Mouse (Mus musculus): ENCODE results near the gene Usp28. TPM values are rescaled to one million over a fixed set of nuclear protein-coding genes. Genes with fewer than 3 reads are reported as not detected.

Gene Usp28
- 25.5 TPM for polyA plus RNA-seq (2014; fragmentation: Illumina TruSeq; extraction: RNeasy Lipid Tissue Mini Kit (QIAGEN cat#74804))

DNA sequence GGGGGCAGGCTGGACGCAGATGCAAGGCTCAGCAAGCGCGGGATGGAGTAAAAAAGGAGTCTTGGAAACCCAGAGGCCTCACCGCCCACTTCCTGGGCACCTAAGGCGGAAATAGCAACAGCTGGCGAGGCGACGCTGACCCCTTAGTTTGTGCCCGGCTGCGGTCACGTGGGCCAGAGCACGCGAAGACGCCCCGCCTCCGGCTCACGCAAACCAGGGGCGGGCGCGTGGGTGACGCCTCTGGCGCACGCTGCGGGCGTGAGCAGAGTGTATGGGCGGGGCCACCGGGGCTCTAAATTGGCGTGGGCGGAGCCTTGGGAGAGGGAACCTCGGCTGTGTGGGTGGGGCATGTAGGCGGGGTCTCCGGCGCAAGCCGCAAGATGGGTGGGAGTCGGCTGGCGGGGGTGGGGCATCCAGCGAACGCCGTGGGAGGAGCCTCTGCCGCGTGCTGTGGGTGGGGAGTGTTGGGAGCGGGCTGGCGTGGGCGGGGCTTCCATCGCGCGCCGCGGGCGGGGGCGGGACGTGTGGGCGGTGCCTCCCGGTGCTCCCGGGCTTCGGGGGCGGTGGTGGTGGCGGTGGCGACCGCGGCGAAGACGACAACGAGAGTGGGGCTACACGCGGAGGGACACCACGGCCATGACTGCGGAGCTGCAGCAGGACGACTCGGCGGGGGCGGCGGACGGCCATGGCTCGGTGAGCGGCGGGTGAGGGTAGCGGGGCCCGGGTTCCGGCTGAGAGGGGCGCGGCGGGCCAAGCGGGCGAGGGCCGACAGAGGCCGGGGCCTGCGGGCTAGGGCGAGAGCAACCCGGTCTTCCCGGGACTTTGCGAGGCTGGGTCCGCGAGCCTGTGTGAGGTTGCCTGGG is at the start of gene Usp28:
TSS of gene Usp28 (plus strand) at position 531 of the 863 bp plus-strand sequence.

DNA sequence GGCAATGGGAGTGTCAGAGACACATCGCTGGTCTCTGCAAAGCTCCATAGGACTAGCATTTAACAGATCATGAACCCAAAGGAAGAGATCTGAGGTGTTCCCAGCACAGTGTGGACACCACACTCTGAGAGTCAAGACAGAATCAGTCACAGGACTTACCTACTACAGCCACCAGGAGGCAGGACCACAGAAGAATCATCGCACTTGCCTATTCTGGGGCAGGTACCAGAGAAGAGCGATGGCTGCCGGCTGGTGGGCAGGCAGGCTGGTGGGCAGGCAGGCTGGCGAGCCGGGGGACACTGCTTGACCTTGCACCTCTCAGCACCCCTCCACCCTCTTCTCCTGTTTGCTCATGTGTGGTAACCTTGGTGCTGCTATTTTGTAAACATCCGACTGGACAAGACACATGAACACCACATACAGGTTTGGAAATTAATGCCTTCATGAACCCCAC is 20.6 kb upstream of the Usp28 start, which contains the start of gene Htr3b:
TSS of gene Htr3b (minus strand) at position 404 of the 454 bp plus-strand sequence.

DNA sequence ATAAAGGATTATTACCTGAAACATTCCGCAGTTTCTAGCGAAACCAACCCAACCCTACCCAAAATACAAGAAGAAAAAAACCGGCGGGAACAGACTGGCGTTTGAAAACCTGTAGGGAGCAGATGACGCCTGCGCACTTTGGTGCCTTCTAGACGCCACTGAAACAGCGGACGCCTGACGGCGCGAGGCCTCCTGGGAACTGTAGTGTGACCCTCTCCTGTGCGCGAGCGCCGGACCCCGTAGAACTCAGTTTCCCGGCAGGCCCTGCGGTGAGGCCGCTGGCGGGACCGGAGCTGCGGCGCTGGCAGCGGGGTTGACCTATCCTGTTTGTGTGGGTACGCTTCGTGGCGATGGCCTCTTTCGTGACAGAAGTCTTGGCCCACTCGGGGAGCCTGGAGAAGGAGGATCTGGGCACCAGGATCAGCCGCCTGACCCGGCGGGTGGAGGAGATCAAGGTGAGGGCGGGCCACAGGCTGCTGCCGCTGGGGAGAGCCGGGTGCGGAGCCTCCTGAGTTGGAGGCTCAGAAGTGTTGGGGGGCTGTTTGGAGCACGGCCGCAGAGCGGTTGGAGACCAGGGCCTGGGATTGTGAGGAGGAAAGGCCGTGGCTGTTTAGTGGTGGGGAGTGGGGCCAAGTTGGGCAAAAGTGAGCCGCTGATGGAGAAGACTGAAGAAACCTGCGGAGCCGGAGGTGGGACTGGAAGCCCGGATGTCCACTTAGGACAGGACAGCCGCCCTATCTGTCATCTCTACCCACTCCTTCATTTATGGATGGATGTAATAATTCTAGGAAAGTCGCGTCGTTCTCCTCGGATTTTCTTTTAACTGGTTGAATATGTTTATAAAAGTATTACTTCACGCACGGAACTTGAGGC is 70.4 kb downstream of the Usp28 start, which contains the start of gene Zw10:
TSS of gene Zw10 (plus strand) at position 281 of the 873 bp plus-strand sequence.

GRCm38 (mm10) chr9:49081107-49081506 is 95.9 kb downstream of the Usp28 start, which contains the start of gene Tmprss5:
TSS of gene Tmprss5 (plus strand) at chr9:49081260.

Other genes with a start within 250 kb of the Usp28 start
- gene Zbtb16, start 149.2 kb upstream of the Usp28 start, polyA plus RNA-seq (2014; fragmentation: Illumina TruSeq; extraction: RNeasy Lipid Tissue Mini Kit (QIAGEN cat#74804)): 1.2 TPM
- not detected for gene Htr3a, start 74.3 kb upstream of the Usp28 start, polyA plus RNA-seq (2014; fragmentation: Illumina TruSeq; extraction: RNeasy Lipid Tissue Mini Kit (QIAGEN cat#74804))
- gene Htr3b, start 20.4 kb upstream of the Usp28 start, polyA plus RNA-seq (2014; fragmentation: Illumina TruSeq; extraction: RNeasy Lipid Tissue Mini Kit (QIAGEN cat#74804)): not detected
- 20.9 TPM for gene Zw10, start 70.2 kb downstream of the Usp28 start, polyA plus RNA-seq (2014; fragmentation: Illumina TruSeq; extraction: RNeasy Lipid Tissue Mini Kit (QIAGEN cat#74804))
- not detected for gene Tmprss5, start 95.9 kb downstream of the Usp28 start, polyA plus RNA-seq (2014; fragmentation: Illumina TruSeq; extraction: RNeasy Lipid Tissue Mini Kit (QIAGEN cat#74804))